Mouse (Mus musculus): ENCODE results near the gene Hdac9.
"Not testable (repeated sequence)": the region's sequence is repeated elsewhere in the genome, so short reads cannot be mapped to it uniquely, and the experiment has no call there.

Hdac9 gene

DNA sequence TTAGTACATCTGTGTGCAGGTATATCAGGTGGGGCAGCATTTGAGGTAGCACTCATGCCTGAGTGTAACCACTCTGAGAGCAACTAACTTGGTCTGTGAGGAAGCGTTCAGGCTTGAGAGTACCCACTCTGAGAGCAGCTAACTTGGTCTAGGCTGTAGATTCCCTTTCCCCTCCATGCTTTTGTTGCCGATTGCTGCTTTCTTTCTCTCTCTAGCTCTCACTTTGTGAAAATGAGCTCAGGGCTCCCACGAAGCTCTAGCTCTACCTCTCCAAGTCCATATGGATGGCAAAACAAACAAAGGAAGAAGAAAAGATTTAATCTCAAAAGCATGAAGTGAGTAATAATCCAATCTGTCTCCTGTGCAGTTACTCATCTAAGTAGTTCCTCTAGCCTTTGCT, 421.0 kb downstream of the Hdac9 start:
- DNase-seq (ENCODE audit: low spot score in 2 of 2) = no peak

DNA sequence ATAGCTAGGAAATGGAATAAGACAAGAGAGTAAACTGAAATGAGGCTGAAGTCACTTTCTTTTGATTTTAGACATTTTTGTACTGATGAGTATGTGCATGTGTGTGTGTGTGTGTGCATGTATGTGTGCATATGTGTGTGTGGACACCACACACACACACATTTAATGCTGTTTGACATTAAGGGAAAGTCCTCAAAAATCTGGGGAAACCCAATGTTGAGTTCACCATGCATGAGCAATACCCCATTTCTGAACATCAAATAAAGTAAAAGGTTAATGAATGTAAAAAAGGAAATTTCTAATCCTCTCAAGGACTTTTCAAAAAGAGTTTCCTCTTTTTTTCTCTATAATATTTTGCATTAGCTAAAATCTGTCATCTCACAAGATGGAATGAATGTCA, 427.3 kb downstream of the Hdac9 start:
- DNase-seq (ENCODE audit: low spot score in 2 of 2) = no peak

DNA sequence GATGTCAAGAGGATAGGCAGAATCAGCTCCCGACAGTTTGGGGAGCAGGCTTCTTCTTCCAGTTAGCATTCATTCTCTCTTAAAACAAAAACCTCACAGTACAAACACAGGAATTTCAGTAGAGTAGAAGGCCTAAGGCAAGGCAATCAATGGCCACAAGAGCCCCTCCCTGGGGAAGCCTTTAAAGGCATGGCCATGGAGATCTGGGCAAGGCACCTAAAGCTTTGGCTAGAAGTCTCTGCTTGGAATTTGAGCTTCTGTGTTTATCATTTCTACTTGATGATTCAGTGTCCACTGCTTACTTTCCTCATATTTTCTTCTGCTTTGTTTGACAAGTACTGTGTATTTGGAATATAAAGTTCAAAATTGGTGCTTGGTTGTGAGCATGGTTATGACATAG, 429.2 kb downstream of the Hdac9 start:
- DNase-seq (ENCODE audit: low spot score in 2 of 2) = no peak

DNA sequence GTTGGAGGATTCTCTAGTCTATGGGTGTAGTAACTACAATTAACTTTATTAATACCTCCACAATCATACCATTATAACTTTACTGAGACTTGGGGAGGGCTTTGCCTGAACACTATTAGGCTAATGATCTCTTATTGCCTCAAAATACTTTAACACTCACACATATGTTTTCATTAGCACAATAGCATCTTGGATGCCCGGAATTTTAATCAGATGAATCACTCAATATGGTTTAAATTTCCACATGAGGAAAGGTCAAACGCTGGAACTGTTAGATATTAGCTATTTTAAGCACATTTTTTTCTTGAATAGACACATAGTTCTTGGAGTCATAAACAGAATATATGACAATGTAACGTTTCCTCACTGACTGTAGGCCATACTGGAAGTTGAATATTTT, 429.9 kb downstream of the Hdac9 start:
- DNase-seq (ENCODE audit: low spot score in 2 of 2) = no peak

DNA sequence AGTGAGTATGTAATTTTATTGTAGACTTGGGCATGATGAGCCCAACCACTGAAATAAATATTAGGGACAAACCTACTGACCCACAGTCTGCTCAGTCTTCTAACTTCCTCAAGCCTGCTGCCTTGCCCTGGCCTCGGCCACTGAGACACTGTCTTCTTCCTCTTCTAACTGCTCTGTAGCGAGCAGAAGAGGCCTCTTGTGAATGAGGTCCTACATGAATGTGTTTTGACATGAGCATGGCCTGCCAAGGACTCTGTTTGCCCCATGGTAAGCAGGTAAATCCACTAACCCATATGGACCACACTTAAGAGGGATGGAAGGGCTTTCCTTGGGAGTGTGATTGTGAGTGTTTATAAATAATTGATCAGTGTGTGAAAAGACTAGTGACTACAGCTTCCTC, 430.9 kb downstream of the Hdac9 start:
- DNase-seq (ENCODE audit: low spot score in 2 of 2) = no peak

DNA sequence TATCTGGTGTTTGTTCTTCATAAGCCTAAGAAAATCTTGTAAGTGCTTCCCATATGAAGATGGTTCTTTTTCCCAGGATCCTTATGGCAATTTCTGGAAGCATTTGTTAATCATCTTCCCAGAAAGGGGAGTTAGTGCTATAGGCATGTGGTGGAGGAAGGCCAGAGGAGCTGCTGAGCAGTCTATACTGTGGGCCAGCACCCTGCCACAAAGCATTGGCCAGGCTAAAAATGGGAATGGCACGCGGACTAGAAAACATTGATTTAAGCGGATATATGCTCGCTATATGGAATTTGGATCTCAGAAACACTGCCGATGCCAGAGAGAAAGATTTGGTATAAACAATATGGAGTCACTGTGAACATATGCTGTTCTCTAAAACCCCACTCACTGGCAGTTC, 435.2 kb downstream of the Hdac9 start:
- no peak for DNase-seq (ENCODE audit: low spot score in 2 of 2)

DNA sequence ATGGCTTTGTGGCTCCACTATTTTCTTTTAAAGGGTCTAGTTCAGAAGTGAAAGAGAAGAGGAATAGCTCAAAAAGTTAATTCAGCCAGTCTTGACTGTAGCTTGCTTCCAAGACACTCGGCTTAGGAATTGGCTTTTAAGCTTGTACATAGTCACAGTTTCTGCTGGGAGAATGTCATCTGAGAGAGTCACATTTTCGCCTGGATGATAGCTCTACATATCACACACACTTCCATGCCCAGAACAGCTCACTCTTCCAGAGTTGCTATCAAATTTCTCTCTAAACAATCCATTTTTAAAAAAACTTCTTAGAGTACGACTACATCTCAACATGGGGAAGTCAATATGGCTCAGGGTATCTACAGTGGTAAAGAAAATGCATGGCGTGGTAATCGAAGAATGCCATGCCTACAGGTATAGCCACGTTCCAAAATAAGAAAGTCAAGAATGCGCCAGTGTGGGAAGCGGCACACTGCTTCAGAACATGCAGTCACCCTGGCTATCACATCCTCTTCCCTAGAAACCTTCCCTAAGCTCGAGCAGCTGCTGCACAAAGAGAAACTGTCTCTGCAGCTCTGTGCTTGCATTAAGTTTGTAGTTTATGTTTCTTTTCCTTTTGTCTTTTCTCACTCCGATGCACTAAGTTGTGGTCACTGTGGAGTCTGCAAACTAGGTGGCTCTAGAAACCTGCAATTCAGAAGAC, 443.8 kb downstream of the Hdac9 start:
- no peak for DNase-seq (ENCODE audit: low spot score in 2 of 2)

DNA sequence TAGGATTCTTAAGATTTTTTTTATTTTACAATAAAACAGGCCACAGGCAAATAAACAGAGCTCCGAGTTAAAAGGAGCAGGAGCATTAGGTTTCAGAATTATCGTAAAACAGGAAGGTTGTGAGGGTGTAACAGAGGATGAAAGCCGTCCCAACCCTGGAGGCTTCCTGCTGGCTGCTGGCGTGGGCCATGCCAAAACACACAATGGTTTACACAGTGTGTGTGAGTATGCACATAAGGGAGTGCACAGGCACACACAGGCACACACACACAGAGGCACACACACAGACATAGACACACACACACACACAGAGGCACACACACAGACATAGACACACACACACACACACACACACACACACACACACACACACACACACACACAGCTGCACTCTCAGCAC, 444.4 kb downstream of the Hdac9 start:
- DNase-seq (ENCODE audit: low spot score in 2 of 2) = no peak

DNA sequence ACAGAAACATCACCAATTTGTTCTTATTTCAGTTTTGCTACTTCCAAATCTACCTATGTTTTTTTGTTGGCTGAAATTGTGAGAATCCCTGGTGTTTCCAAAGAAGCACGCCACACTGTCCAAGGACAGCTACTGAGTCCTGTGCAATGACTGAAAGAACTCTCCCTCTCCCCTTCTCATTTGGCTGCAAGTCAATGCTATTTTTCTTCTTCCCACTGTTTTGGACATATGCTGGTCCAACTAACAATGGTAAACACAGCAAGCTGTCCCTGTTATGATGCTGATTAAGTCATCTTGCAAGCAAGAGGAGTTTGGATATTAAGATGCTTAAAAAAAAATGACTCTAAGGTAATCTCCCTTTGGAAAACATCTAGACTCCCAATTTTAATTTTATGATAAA, 455.2 kb downstream of the Hdac9 start:
- DNase-seq (ENCODE audit: low spot score in 2 of 2) = no peak

DNA sequence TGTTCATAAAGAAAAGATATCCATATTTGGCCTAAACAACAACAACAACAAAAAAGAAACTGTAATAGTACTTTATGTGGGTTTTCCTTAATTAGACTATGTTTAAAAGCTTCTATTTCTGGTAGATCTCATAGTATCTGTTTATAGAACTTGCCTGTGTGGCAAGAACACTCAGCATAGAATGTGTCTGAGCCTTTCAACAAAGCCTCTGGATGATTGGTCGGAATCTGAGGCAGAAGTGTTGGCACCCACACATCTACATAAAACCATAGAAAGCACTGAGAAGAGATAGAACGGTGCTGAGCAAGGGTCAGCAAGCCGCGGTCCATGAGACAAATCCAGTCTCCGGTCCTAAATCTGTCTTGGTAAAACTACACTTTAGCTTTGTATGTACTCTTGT, 464.3 kb downstream of the Hdac9 start:
- DNase-seq (ENCODE audit: low spot score in 2 of 2) = no peak

DNA sequence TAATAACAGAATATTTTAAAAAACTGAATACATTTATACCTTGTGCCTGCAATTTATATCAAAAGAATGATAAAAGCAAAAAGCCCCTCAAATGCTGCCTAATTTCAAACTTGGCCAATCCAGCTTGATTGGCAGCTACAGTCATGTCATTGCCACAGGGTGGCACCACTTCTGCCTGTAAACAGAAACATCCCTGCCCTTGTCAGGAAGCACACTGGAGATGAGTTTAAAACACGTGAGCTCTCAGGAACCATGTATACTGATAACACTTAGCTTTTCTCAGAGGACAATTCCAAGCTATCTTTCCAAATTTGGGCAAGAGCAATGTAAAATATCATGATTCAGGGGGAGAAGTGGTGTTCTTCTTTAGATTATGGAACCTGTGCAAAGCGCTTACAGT, 465.7 kb downstream of the Hdac9 start:
- DNase-seq (ENCODE audit: low spot score in 2 of 2) = no peak

DNA sequence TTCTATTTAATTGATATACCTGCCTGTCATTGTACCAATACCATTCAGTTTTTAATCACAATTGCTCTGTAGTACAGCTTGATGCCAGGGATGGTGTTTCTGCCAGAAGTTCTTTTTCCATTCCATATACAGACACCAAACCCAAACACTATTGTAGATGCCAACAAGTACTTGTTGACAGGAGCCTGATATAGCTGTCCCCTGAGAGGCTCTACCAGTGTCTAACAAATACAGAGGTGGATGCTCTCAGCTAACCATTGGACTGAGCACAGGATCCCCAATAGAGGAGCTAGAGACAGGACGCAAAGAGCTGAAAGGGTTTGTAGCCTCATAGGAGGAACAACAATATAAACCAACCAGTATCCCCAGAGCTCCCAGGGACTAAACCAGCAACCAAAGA, 472.2 kb downstream of the Hdac9 start:
- not testable (repeated sequence) for DNase-seq (ENCODE audit: low spot score in 2 of 2)

DNA sequence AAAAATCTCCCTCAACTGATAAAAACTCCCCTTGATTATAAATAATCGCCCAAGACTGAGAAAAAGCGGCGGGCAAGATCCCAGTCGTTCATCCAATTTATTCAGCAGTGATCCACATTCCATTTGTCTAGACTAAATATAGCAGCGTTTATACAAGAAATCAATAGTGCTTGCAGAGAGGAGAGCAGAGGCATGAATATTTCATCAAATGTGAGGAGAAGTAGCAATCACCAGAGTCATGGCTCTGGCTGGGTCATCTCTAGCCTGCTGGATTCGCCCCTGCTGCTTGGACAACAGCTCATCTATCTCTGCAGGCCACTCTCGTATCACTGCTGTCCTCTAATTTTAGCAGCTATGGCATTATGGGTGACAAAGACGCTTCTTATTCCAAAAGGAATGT, 476.0 kb downstream of the Hdac9 start:
- no peak for DNase-seq (ENCODE audit: low spot score in 2 of 2)

DNA sequence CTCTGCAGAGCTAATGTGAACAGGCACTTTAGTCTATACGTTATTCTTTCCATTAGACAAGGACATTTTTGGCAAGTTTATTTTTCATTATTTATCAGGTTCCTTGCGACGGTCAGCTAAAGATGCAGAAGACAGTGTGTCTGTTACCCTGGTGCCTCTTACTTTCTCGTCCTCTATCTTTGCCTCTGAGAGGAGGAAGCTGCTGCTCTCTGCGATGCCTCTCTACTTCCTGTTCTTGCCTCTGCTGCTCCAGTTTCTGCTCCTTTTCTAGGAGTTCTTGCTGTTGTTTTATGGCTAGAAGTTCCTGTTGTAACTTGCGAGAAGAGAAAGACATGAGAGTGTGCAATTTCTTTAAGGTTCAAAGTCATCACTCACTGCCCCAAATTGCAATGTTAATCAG, 484.0 kb downstream of the Hdac9 start:
- DNase-seq (ENCODE audit: low spot score in 2 of 2) = no peak

DNA sequence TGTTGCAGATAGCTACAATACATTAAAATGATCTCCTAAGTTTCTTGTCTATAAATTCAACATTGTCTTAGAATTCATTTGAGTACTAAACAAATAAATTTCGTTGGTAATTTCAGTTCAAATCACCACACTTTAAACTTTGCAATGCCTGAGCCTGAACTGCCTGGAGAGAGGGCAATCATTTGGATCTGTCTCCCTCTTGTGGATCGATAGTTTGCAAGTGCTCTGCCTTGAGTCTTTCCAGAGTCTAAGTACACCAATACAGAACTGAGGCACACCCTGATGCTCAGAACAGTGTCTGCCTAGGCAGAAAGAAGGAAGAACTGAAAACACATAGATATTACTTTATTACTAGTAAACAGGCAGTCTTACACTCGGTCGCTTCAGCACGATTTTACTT, 484.4 kb downstream of the Hdac9 start:
- DNase-seq (ENCODE audit: low spot score in 2 of 2) = no peak

DNA sequence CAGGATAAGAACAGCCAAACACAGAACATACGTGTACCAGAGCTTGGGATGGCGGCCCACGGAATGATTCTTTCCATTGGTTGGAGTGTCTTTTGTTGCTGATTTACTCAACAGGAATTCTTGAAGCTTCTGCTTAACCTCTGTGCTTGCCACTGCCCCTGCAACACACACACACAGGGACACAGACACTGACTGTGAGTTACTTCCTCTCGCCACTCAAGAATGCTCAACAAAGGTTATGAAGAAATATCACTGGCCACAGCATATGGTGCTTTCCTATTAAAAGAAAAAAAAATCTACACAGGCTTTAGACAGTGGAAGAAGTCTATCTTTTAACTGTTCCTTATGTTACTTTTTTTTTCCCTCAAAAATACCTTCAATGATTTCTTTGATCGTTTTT, 485.1 kb downstream of the Hdac9 start:
- DNase-seq (ENCODE audit: low spot score in 2 of 2) = no peak

DNA sequence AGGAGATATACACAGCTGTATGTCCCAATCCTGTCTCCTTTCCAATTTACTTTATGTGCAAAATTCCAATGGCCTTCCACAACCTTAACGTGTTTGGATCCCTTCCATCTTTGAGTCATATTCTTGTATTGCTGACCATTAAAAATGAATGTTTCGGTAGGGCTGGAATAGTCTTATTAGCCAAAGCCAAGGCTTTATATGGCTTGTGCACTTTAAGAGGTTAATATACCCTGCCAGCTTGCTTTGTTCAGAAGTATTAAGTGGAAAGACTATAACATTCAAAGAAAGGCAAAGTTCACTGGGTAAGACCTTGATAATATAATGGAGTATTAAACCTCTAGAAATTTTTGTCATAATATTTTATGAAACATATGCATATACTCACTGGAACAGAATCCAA, 491.4 kb downstream of the Hdac9 start:
- DNase-seq (ENCODE audit: low spot score in 2 of 2) = no peak

DNA sequence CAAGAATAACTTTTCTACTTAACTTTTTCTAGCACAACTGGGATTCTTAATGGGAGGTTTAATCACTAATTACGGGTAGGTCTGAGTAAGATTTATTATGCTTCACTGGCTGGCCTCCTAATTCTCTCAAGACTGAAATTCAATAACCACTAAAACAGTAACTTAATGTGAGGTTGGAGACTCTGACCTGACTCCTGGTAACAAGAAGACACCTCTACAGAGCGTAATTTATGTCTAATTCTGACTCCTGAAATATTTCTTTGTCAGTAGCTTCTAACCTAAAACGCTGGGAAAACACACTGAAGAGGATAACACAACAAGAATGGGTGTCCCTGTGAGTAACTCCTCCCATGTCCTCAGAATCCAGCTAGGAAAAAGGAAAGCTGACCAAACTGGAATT, 508.8 kb downstream of the Hdac9 start:
- DNase-seq (ENCODE audit: low spot score in 2 of 2) = no peak

DNA sequence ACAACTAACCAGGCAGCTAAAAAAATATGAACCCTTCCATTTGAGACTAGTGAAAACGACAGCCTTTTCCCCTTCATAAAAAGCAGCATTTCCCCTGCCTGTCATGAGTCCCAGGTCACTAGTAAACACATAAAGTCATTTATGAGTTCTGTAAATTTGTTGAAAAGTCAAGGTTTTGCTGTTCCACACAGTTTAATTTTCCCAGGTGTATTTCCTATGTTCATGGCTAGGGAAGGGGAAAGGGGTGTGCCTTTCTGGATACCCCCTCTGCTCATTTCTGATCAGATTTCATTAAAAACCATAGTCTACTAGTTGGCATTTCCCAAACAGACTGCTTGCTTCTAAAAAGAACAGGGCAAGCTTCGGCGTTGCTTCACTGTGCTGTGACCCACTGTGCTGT, 509.8 kb downstream of the Hdac9 start:
- no peak for DNase-seq (ENCODE audit: low spot score in 2 of 2)

DNA sequence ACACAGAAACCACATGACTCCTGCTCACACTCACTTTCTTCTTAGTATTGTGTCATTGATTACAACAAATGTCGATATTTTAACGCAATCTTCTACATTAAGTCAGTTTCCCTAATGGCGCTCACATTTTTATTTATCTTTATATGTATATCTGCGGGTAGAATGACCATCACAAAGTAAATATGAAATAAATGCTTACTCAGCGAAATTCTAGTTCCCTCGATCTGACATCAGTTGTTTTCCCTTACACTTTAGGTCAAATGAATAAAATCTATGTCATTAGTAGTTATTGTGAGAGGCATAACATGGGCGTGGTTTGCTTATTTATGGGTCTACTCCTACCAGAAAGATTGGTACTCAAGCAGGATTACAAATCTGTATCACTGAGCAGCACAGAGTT, 514.8 kb downstream of the Hdac9 start:
- no peak for DNase-seq (ENCODE audit: low spot score in 2 of 2)

DNA sequence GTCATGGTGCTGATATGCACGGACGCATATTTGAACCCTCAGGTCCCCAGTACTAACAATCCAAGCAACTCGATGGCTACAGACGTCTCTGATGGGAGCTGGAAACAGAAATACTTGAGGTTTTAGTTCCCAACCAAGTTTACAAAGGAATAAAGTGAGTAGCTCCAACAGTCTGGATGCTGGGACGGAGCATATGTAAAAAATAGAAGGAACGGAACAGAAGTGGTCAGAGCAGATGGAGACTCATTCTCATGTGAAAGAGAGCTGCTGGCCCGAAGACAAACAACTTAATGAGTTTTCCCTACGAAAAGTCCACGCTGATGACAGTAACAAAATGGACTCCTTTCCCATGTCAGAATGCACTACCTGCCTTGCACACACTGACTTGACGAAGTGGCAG, 518.3 kb downstream of the Hdac9 start:
- DNase-seq (ENCODE audit: low spot score in 2 of 2) = no peak

DNA sequence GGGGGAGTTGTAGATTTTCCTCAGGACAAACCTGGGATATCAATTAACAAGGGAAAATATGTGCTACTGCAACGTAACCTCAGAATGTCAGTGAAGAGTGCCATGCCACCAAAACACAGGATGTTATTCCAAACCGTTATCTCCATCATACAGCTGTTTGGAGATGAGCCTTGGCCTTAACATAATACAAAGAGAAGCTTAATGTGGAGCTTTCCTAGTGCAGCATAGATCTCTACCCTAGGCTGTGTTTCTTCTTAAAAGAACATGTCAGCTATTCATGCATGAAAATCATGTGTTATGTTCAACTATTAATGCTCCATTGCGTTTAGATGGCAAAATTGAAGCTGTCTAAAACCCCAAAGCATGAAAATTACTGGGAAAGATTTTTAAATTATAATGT, 522.6 kb downstream of the Hdac9 start:
- no peak for DNase-seq (ENCODE audit: low spot score in 2 of 2)

DNA sequence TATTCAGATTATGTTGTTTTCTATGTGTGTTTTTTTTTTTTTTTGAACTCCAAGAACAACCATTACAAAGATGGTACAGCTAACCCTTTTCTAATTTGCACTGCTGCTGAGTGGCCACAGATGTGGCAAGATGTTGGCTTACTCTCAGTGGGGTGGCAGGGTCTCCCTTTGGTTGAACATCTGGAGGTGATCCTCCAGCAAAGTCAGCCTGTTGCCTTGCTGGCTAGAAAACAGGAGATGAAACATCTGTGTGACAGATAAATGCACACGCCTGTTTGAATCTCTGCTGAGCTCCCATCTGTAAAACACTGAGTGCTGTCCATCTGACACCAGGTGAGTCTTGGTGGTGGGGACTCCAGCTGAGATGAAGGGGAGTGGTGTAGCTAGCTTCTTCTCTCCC, 537.2 kb downstream of the Hdac9 start:
- no peak for DNase-seq (ENCODE audit: low spot score in 2 of 2)

DNA sequence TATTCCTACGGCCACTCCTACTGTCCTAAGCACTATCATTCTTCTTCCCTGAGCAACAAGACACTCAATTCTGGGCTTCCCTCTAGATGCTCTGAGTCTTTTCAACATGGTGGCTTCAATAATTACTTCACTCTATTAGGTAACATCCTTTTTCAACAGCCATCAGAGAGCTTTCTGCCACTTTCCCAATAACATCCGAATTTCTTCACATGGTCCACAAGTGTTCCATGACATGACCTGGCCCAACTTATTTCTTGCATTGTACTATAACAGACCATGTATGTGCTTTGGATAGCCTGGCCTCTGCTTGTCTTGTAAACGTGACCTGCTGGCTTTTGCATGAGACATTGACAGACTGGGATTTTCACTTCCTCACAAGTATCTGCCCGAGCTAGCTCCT, 538.3 kb downstream of the Hdac9 start:
- DNase-seq (ENCODE audit: low spot score in 2 of 2) = no peak

DNA sequence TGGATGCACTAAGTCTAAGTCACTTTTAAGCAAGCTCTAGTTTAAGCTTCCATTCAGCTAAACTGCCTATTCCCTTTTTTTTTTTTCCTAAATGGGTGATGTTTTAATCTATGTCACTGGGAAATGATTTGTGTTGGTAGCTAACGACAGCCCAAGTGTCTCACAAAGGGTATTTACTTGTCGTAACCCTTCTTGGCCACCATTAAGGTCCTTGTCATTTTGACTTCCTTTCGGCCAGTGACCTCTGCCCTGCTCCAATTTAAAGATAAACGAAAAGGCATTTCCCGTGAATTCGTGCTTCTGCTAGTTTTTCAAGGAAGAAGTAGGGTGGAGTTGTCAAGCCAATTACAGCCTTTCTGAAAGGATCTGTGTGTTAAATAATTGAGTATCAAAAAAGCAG, 565.0 kb downstream of the Hdac9 start:
- no peak for DNase-seq (ENCODE audit: low spot score in 2 of 2)

All from urinary bladder, adult 18-20 months (tissue).